Mouse (Mus musculus): Measurements from ENCODE around the gene Wt1. TPM values are rescaled to one million over a fixed set of nuclear protein-coding genes. Genes with fewer than 3 reads are reported as not detected.
A peak's percentile ranks its signal among the peaks of the same experiment; 100 is the strongest.

The Wt1 gene
- polyA plus RNA-seq, 1 experiment from 2014 or later, result 0.64 TPM

DNA sequence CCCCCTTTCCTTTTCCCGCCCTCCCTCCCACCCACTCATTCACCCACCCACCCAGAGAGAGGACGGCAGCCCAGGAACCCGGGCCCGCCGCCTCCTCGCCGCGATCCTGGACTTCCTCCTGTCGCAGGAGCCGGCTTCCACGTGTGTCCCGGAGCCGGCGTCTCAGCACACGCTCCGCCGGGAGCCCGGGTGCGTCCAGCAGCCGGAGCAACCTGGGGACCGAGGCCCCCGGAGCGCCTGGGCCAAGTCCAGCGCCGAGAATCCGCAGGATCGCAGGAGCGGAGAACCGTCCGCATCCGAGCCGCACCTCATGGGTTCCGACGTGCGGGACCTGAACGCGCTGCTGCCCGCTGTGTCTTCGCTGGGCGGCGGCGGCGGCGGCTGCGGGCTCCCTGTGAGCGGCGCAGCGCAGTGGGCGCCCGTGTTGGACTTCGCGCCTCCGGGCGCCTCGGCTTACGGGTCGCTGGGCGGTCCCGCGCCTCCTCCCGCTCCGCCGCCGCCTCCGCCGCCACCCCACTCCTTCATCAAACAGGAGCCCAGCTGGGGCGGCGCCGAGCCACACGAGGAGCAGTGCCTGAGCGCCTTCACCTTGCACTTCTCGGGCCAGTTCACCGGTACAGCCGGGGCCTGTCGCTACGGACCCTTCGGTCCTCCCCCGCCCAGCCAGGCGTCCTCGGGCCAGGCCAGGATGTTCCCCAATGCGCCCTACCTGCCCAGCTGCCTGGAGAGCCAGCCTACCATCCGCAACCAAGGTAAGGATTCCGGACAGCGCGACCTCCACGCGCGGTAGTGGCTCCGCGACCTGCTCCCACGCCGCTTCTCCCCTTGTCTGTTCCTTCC, 582 bp downstream of the Wt1 start:
- Histone ChIP-seq H3K36me3 (no peaks in the 10 kb centered on the region), H3K27ac (no peak overlapping the region), H3K27me3 (peaks cover 96% of the 10 kb centered on the region), H3K4me1 (peaks cover 25% of the 10 kb centered on the region), H3K9me3 (no peaks in the 10 kb centered on the region), H3K4me2 (replicated peaks) (peak overlapping the region; percentile 58), H3K9ac (peak overlapping the region; percentile 19; the same call in 1 of the 2 replicates), H3K4me3 (peak overlapping the region; percentile 38)
- under 1% methylated on average over 86 of the region's 92 CpGs for WGBS
- ATAC-seq (ENCODE audit: low FRiP score, low read depth), result peak; percentile 12; the same call in 1 of the 2 replicates

- peaks cover 98% of the 10 kb centered on the region for H3K27me3 ChIP-seq
- no peaks in the 10 kb centered on the region for H3K9me3 ChIP-seq
- H3K4me2 ChIP-seq (replicated peaks), result peak overlapping the region; percentile 58
- WGBS, result under 1% methylated on average over 52 of the region's 52 CpGs
- H3K4me3 ChIP-seq, result peak overlapping the region; percentile 38
- ATAC-seq (ENCODE audit: low FRiP score, low read depth), result no peak
- no peaks in the 10 kb centered on the region for H3K36me3 ChIP-seq
- no peak overlapping the region for H3K27ac ChIP-seq
- H3K9ac ChIP-seq, result no peak overlapping the region
- H3K4me1 ChIP-seq, result peaks cover 28% of the 10 kb centered on the region
These were observed 1.5 kb downstream of the Wt1 start for GRCm38 (mm10) chr2:105127531-105128480.

DNA sequence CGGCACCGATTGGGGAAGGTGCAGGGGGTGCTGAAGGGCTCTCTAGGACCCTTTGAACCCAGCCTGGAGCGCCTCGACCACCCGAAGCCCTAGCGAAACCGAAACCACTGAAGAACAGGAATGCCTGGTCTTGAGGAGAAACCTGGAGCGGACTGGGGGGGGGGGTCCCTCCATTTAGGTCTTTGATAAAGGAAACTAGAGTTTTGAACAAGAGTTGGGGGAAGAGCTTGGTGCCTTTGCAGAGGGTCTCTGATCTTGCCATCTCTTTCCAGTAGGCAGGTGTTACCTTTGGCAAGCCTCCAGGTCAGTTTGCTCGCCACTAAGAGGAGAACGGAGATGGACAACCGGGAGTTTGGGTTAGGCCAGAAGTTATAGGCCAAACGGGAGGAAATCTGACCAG, 2.2 kb downstream of the Wt1 start:
- H3K4me3 ChIP-seq, result peak overlapping the region; percentile 2; the same call in 1 of the 2 replicates
- WGBS, result 1% methylated on average over 12 of the region's 12 CpGs
- H3K36me3 ChIP-seq, result no peaks in the 10 kb centered on the region
- H3K9me3 ChIP-seq, result no peaks in the 10 kb centered on the region
- H3K27me3 ChIP-seq, result peaks cover 98% of the 10 kb centered on the region
- no peak overlapping the region for H3K4me2 ChIP-seq (replicated peaks)
- H3K27ac ChIP-seq, result no peak overlapping the region
- peaks cover 30% of the 10 kb centered on the region for H3K4me1 ChIP-seq
- H3K9ac ChIP-seq, result no peak overlapping the region
- no peak for ATAC-seq (ENCODE audit: low FRiP score, low read depth)

DNA sequence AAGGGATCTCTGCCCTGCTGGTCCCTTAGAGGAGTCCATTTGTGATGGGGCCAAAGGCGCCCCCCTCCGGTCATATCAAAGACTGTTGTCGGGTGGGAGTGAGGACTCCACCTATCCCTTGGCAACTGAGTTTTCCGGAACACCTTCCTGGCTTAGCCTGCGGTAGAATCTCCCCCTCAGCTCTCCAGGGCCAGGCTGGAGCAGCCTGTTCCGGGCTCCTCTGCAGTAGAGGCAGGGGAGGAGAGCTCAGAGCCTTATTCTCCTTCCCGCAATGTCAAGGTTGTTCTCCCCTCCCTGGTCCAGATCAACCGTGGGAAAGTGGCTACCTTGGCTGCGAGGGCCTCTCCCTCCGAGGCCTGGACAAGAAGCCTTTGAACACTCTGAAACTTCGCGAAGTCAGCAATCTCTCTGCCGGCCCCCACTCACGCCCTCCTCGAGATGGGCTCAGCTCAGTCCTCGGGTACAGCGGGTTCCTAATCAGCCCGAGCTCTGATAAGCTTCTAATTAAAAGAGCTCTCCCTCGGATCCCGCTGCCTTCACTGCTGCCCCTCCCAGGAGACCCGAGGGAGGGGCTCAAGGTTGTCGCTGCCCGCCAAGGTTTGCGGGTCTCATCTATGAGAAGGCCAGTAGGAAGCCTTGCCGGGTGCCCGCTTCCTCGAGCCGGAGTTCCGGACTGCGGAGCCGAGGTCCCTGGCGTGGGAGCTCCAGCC, 4.2 kb downstream of the Wt1 start:
- Histone ChIP-seq H3K4me2 (replicated peaks) (0 out of 2 replicates have a peak overlapping the region, but pooled peaks have one; percentile 9), H3K9ac (no peak overlapping the region), H3K27ac (no peak overlapping the region), H3K27me3 (peaks cover 98% of the 10 kb centered on the region), H3K4me1 (peaks cover 33% of the 10 kb centered on the region), H3K36me3 (no peaks in the 10 kb centered on the region), H3K4me3 (0 out of 2 replicates have a peak overlapping the region, but pooled peaks have one; percentile 12), H3K9me3 (no peaks in the 10 kb centered on the region)
- peak; percentile 3; the same call in 1 of the 2 replicates for ATAC-seq (ENCODE audit: low FRiP score, low read depth)
- under 1% methylated on average over 32 of the region's 32 CpGs for WGBS

- H3K27me3 ChIP-seq, result peaks cover 98% of the 10 kb centered on the region
- H3K36me3 ChIP-seq, result no peaks in the 10 kb centered on the region
- 5% methylated on average over 12 of the region's 12 CpGs for WGBS
- no peaks in the 10 kb centered on the region for H3K9me3 ChIP-seq
- H3K9ac ChIP-seq, result no peak overlapping the region
- ATAC-seq (ENCODE audit: low FRiP score, low read depth), result no peak
- H3K4me3 ChIP-seq, result no peak overlapping the region
- H3K27ac ChIP-seq, result no peak overlapping the region
- H3K4me1 ChIP-seq, result peaks cover 31% of the 10 kb centered on the region
- H3K4me2 ChIP-seq (replicated peaks), result 0 out of 2 replicates have a peak overlapping the region, but pooled peaks have one; percentile 9
These were observed 4.9 kb downstream of the Wt1 start for GRCm38 (mm10) chr2:105131061-105131810.

GRCm38 (mm10) chr2:105131811-105132100, 5.4 kb downstream of the Wt1 start:
- Histone ChIP-seq H3K27ac (no peak overlapping the region), H3K36me3 (no peaks in the 10 kb centered on the region), H3K27me3 (peaks cover 98% of the 10 kb centered on the region), H3K9me3 (no peaks in the 10 kb centered on the region), H3K4me2 (replicated peaks) (no peak overlapping the region), H3K4me1 (peaks cover 27% of the 10 kb centered on the region), H3K9ac (no peak overlapping the region), H3K4me3 (no peak overlapping the region)
- WGBS, result 3% methylated on average over 2 of the region's 2 CpGs
- no peak for ATAC-seq (ENCODE audit: low FRiP score, low read depth)

DNA sequence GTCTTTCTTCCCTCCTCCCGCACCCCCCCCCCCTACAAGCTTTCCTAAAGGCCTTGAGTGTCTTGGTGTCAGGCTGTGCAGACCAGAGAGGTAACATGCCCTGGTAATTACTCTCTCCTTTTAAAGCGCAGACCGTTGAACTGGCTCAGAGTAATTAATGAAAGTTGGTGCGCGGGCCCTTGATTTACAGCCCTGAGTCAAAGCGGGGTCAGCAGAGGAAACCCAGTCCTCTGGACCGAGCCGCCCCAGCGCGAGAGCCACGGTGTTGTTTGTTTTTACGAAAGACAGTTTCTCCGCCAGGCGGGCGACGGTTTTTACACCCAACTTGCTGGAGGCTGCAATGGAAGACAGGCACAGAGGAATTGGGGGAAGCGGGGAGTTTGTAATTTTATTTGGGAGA, 6.0 kb downstream of the Wt1 start:
- H3K4me1 ChIP-seq, result peaks cover 21% of the 10 kb centered on the region
- no peaks in the 10 kb centered on the region for H3K9me3 ChIP-seq
- no peaks in the 10 kb centered on the region for H3K36me3 ChIP-seq
- H3K9ac ChIP-seq, result no peak overlapping the region
- no peak for ATAC-seq (ENCODE audit: low FRiP score, low read depth)
- peaks cover 98% of the 10 kb centered on the region for H3K27me3 ChIP-seq
- 0% methylated on average over 17 of the region's 17 CpGs for WGBS
- no peak overlapping the region for H3K27ac ChIP-seq
- 0 out of 2 replicates have a peak overlapping the region, but pooled peaks have one; percentile 3 for H3K4me3 ChIP-seq
- no peak overlapping the region for H3K4me2 ChIP-seq (replicated peaks)

GRCm38 (mm10) chr2:105132933-105133795, 6.8 kb downstream of the Wt1 start:
- Histone ChIP-seq H3K9ac (no peak overlapping the region), H3K36me3 (no peaks in the 10 kb centered on the region), H3K4me1 (peaks cover 15% of the 10 kb centered on the region), H3K4me2 (replicated peaks) (no peak overlapping the region), H3K27me3 (peaks cover 99% of the 10 kb centered on the region), H3K9me3 (no peaks in the 10 kb centered on the region), H3K4me3 (0 out of 2 replicates have a peak overlapping the region, but pooled peaks have one; percentile 3), H3K27ac (no peak overlapping the region)
- no peak for ATAC-seq (ENCODE audit: low FRiP score, low read depth)
- WGBS, result under 1% methylated on average over 43 of the region's 43 CpGs

GRCm38 (mm10) chr2:105134296-105134695, 8.0 kb downstream of the Wt1 start:
- Histone ChIP-seq H3K9me3 (no peaks in the 10 kb centered on the region), H3K4me2 (replicated peaks) (no peak overlapping the region), H3K4me3 (0 out of 2 replicates have a peak overlapping the region, but pooled peaks have one; percentile 3), H3K9ac (no peak overlapping the region), H3K27ac (no peak overlapping the region), H3K27me3 (peaks cover 100% of the 10 kb centered on the region), H3K4me1 (peaks cover 15% of the 10 kb centered on the region), H3K36me3 (no peaks in the 10 kb centered on the region)
- 1% methylated on average over 19 of the region's 19 CpGs for WGBS
- no peak for ATAC-seq (ENCODE audit: low FRiP score, low read depth)

DNA sequence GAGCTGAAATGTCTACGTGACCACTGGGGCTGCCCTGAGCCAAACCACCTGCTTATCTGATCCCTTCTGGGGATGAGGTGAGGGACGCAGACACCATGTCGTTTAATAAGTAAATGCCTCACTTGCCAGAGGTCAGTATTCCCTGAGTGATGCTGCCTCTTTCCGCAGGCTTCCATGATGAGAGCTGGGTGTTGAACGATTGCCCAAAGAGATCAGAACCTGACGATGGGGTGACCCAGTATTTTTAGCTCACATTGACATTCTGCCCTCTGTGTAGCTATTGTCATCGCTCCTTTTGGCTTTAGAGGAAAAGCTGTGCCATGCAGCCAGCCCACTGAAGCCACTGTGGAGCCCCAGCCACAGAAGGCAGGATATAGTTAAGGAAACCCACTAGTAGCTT, 13.1 kb downstream of the Wt1 start:
- ATAC-seq (ENCODE audit: low FRiP score, low read depth), result no peak
- Histone ChIP-seq H3K4me2 (replicated peaks) (no peak overlapping the region), H3K4me1 (peaks cover 10% of the 10 kb centered on the region), H3K36me3 (no peaks in the 10 kb centered on the region), H3K9ac (no peak overlapping the region), H3K9me3 (no peaks in the 10 kb centered on the region), H3K27me3 (peaks cover 76% of the 10 kb centered on the region), H3K4me3 (no peak overlapping the region), H3K27ac (no peak overlapping the region)
- 70% methylated on average over 7 of the region's 7 CpGs for WGBS

All from limb, embryonic 13.5 days (tissue).